Mouse (Mus musculus) kidney, postnatal 0 days (tissue): Measurements from ENCODE around the gene Fras1. TPM values are rescaled to one million over a fixed set of nuclear protein-coding genes. Genes with fewer than 3 reads are reported as not detected.

Source experiments
- ATAC-seq: fragments of 200-750 bp; cut with Nextera tagmentation; replicated peaks from 2 replicates; pipeline ENCODE4 v1.8.0; 2017; ENCODE audit warnings: low read depth, moderate number of reproducible peaks, moderate TSS enrichment, moderate library complexity; ENCODE audit not compliant: low FRiP score
- DNase-seq: peaks from one replicate; pipeline ENCODE4 v3.0.0-alpha.2; 2016; ENCODE audit warnings: low spot score
- H3K27ac ChIP-seq: fragments of 300-500 bp; sonication (generic); 2 replicates; pipeline ENCODE4 v1.5.1; 2014; ENCODE audit warnings: mild to moderate bottlenecking
- H3K27me3 ChIP-seq: fragments of 300-500 bp; sonication (generic); 2 replicates; pipeline ENCODE4 v1.6.1; 2014; ENCODE audit warnings: low read length, mixed read lengths; ENCODE audit not compliant: insufficient read depth
- H3K36me3 ChIP-seq: fragments of 300-500 bp; sonication (generic); 2 replicates; pipeline ENCODE4 v1.6.1; 2014; ENCODE audit warnings: low read length, mixed read lengths; ENCODE audit not compliant: insufficient read depth
- H3K4me1 ChIP-seq: fragments of 300-500 bp; sonication (generic); replicated peaks from 2 replicates; pipeline ENCODE4 v1.6.1; 2014; ENCODE audit warnings: antibody characterized with exemption, low read length, mixed read lengths; ENCODE audit not compliant: insufficient read depth
- H3K4me2 ChIP-seq: fragments of 300-500 bp; sonication (generic); 2 replicates; pipeline ENCODE4 v1.6.1; 2014; ENCODE audit warnings: mild to moderate bottlenecking, low read length, moderate library complexity, mixed read lengths
- H3K4me3 ChIP-seq: fragments of 300-500 bp; sonication (generic); replicated peaks from 2 replicates; pipeline ENCODE4 v1.5.1; 2014; ENCODE audit warnings: low read depth, low read length
- H3K9ac ChIP-seq: fragments of 300-500 bp; sonication (generic); 2 replicates; pipeline ENCODE4 v1.6.1; 2014; ENCODE audit warnings: low read depth, low read length
- H3K9me3 ChIP-seq: fragments of 300-500 bp; sonication (generic); replicated peaks from 2 replicates; pipeline ENCODE4 v1.6.1; 2016; ENCODE audit warnings: low read length, inconsistent platforms, mixed read lengths
- CTCF ChIP-seq: IDR thresholded peaks from 2 replicates; pipeline ENCODE4 v1.5.1; 2016; ENCODE audit warnings: antibody characterized with exemption, low read depth, mild to moderate bottlenecking, moderate library complexity
- whole genome bisulfite sequencing: fragments of 180-500 bp; shearing (Covaris S2); extraction: QIAGEN DNeasy Blood & Tissue Kit; methylation state at CpG from one replicate; pipeline ENCODE4 v1.1.7; 2014; 5-methylcytosine and 5-hydroxymethylcytosine counted together
- polyA plus RNA-seq: library from polyadenylated mRNA; unstranded; fragments of >200 nt; fragmentation: Nextera tagmentation; extraction: Ambion mirVana; gene quantifications from 2 replicates; pipeline ENCODE4 v1.2.1, GENCODE M21; 2015

Gene Fras1
- polyA plus RNA-seq, 1 experiment from 2014 or later: 15.8 TPM

- Histone ChIP-seq H3K36me3 (peaks cover 5% of the 10 kb centered on the region; the same call in 1 of the 2 replicates), H3K27ac (no peak overlapping the region), H3K4me1 (no peaks in the 10 kb centered on the region), H3K9ac (no peak overlapping the region), H3K27me3 (no peaks in the 10 kb centered on the region), H3K4me2 (no peak overlapping the region), H3K4me3 (no peak overlapping the region), H3K9me3 (no peaks in the 10 kb centered on the region)
- no peak for DNase-seq
- WGBS: 86% methylated on average over 2 of the region's 2 CpGs
- no peak for TF ChIP-seq CTCF
- no peak for ATAC-seq
These were observed 246.5 kb downstream of the Fras1 start for GRCm38 (mm10) chr5:96620209-96620608.

GRCm38 (mm10) chr5:96620618-96621017, 246.9 kb downstream of the Fras1 start:
- Histone ChIP-seq H3K9ac (no peak overlapping the region), H3K4me2 (no peak overlapping the region), H3K36me3 (peaks cover 5% of the 10 kb centered on the region; the same call in 1 of the 2 replicates), H3K9me3 (no peaks in the 10 kb centered on the region), H3K27ac (no peak overlapping the region), H3K27me3 (no peaks in the 10 kb centered on the region), H3K4me3 (no peak overlapping the region), H3K4me1 (no peaks in the 10 kb centered on the region)
- no peak for TF ChIP-seq CTCF
- no peak for ATAC-seq
- no peak for DNase-seq
- 88% methylated on average over 5 of the region's 5 CpGs for WGBS

GRCm38 (mm10) chr5:96622604-96623352, 249.0 kb downstream of the Fras1 start:
- no peak overlapping the region for H3K27ac ChIP-seq
- no peaks in the 10 kb centered on the region for H3K9me3 ChIP-seq
- WGBS: 69% methylated on average over 5 of the region's 5 CpGs
- no peaks in the 10 kb centered on the region for H3K27me3 ChIP-seq
- DNase-seq (no peak), ATAC-seq (no peak)
- no peak overlapping the region for H3K4me3 ChIP-seq
- TF ChIP-seq CTCF: no peak
- no peak overlapping the region for H3K4me2 ChIP-seq
- no peaks in the 10 kb centered on the region for H3K4me1 ChIP-seq
- no peak overlapping the region for H3K9ac ChIP-seq
- H3K36me3 ChIP-seq: peaks cover 5% of the 10 kb centered on the region; the same call in 1 of the 2 replicates

GRCm38 (mm10) chr5:96629851-96630250, 256.1 kb downstream of the Fras1 start:
- no peaks in the 10 kb centered on the region for H3K4me1 ChIP-seq
- TF ChIP-seq CTCF: no peak
- no peak overlapping the region for H3K4me2 ChIP-seq
- H3K9me3 ChIP-seq: no peaks in the 10 kb centered on the region
- H3K27ac ChIP-seq: no peak overlapping the region
- H3K4me3 ChIP-seq: no peak overlapping the region
- no peaks in the 10 kb centered on the region for H3K36me3 ChIP-seq
- no peak overlapping the region for H3K9ac ChIP-seq
- DNase-seq (no peak), ATAC-seq (no peak)
- H3K27me3 ChIP-seq: no peaks in the 10 kb centered on the region
- WGBS: 72% methylated on average over 8 of the region's 8 CpGs

- H3K27me3 ChIP-seq: no peaks in the 10 kb centered on the region
- no peak overlapping the region for H3K9ac ChIP-seq
- no peak overlapping the region for H3K27ac ChIP-seq
- H3K36me3 ChIP-seq: 0 out of 2 replicates have a peak, but pooled peaks cover 3% of the 10 kb centered on the region
- no peaks in the 10 kb centered on the region for H3K9me3 ChIP-seq
- WGBS: 67% methylated on average over 17 of the region's 17 CpGs
- H3K4me1 ChIP-seq: no peaks in the 10 kb centered on the region
- ATAC-seq (no peak), DNase-seq (no peak)
- no peak overlapping the region for H3K4me3 ChIP-seq
- H3K4me2 ChIP-seq: no peak overlapping the region
- TF ChIP-seq CTCF: no peak
These were observed 261.5 kb downstream of the Fras1 start for GRCm38 (mm10) chr5:96635146-96635862.

- WGBS: 81% methylated on average over 5 of the region's 5 CpGs
- Histone ChIP-seq H3K9me3 (no peaks in the 10 kb centered on the region), H3K4me2 (no peak overlapping the region), H3K27ac (no peak overlapping the region), H3K4me3 (no peak overlapping the region), H3K36me3 (0 out of 2 replicates have a peak, but pooled peaks cover 3% of the 10 kb centered on the region), H3K9ac (no peak overlapping the region), H3K4me1 (no peaks in the 10 kb centered on the region), H3K27me3 (no peaks in the 10 kb centered on the region)
- no peak for TF ChIP-seq CTCF
- ATAC-seq (no peak), DNase-seq (no peak)
These were observed 262.1 kb downstream of the Fras1 start for GRCm38 (mm10) chr5:96635866-96636265.
